Mouse (Mus musculus) inflammation-experienced regulatory T-cells, adult 6 months (primary cell): Measurements from ENCODE around the gene Ndufs2. TPM values are rescaled to one million over a fixed set of nuclear protein-coding genes. Genes with fewer than 3 reads are reported as not detected.

Experiments
- ATAC-seq: one replicate; pipeline ENCODE4 v1.8.0; 2017
- polyA plus RNA-seq, 3 experiments: library from polyadenylated mRNA; unstranded; fragments of 100-300 nt; shearing (Covaris generic); gene quantifications; one replicate each; pipeline ENCODE4 v1.2.1; 2017

Ndufs2 gene
- polyA plus RNA-seq, 3 experiments from 2014 or later = 106 to 120 (median 119) TPM

GRCm38 (mm10) chr1:171193911-171194830 is 57.0 kb downstream of the Ndufs2 start:
- ATAC-seq = no peak

- no peak for ATAC-seq
These were observed 57.9 kb downstream of the Ndufs2 start for GRCm38 (mm10) chr1:171193093-171193840.

- no peak for ATAC-seq
These were observed 58.9 kb downstream of the Ndufs2 start for GRCm38 (mm10) chr1:171192283-171192682.

- ATAC-seq = no peak
These were observed 60.4 kb downstream of the Ndufs2 start for GRCm38 (mm10) chr1:171190832-171191231.

DNA sequence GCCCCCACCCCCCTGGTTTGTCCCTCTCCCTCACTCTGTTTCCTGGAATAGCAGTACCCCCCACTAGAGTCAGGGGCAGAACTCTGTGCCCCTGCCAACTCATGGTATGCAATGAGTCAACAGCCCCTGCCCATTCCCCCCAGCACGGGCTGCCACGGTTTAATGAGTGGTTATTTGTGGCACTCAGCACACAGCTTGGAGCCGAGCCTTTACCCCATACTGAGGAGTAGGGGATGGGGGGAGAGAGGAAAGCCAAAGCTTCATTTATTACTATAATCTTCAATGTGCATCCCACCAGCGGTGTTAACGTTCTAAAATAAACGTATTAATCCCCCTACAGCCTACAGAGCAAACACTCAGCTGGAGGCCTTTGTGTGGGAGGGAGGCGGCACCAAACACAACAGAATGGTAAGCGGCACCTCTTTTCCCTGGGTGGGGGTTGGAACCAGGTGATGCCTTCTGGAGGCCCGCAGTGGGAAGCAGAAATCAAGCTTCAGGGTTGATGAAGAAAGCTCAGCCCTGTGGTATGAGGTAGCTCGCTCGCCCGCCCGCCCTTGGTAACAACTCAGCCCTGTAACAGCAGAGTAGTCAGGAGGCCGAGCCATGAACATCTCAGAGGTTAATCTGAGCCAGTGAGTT is 61.6 kb downstream of the Ndufs2 start:
- no peak for ATAC-seq

- ATAC-seq = no peak
These were observed 62.1 kb downstream of the Ndufs2 start for GRCm38 (mm10) chr1:171189046-171189445.

DNA sequence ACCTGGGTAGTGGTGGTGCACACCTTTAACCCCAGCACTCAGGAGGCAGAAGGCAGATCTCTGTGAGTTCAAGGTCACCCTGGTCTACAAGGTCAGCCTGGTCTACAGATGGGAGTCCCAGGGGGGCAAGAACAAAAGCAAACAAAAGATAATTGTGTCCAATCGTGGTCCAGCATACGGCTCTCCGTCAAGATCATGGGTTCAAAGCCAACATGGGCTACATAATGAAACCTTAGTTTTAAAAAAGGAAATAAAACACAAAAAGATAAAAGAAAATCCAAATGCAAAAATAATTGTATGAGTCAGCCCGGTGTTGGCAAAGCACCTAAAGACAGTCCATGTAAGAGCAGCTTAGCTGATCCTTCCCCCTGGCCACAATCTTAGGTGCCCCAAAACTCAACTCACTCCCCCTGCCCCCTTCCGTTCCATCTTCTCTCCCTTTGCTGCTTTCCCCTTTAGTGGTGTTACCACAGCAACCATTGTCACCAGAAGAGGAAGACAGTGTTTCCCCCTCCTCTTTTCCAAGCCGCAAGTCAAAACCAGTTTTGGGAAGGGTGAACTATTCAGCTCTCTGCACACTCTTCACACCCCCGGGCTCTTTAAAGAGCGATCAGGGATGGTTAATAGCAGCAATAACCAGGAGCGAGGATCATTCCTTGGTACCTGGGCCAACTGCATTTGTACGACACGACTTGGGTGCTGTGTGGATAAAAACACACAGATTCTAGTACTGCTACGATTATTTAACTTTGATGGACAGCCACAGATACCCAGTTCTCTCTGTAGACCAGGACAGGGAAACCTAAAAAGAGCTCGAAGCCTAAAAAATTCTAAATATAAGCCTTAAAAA is 63.1 kb downstream of the Ndufs2 start:
- no peak for ATAC-seq

DNA sequence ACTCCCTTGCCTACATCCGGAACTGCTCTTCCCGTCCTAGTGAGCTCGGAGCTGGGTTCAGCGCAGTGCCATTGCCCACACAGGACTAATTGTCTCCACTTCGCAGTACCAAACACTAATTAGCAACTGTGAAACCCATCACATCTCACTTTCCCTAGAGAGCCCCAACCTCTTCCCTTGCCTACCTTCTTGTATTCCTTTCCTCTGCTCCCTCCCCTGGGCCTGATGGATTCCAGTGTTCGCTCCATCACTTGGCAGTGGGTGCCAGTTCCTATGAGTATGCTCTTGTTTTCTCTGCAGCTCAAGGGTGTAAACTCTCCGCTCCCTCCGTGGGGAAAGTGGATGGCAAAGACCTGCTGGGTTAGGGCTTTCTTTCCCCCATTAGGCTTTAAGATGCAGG is 65.5 kb downstream of the Ndufs2 start:
- no peak for ATAC-seq

Other genes with a start within 250 kb of the Ndufs2 start
- gene Fcgr4, start 232.5 kb downstream of the Ndufs2 start, polyA plus RNA-seq = not detected
- 1 to 10 TPM in 1 of 3 experiments, under 1 TPM in 1, not detected in 1; 0.98 to 1.5 TPM for gene Fcgr3, start 186.5 kb downstream of the Ndufs2 start, polyA plus RNA-seq
- 1 to 10 TPM; 3.2 to 7.6 (median 6.6) TPM for gene Cfap126, start 137.5 kb downstream of the Ndufs2 start, polyA plus RNA-seq
- 100 to 1,000 TPM; 115 to 153 (median 125) TPM for gene Sdhc, start 100.8 kb downstream of the Ndufs2 start, polyA plus RNA-seq
- gene Mpz, start 100.7 kb downstream of the Ndufs2 start, polyA plus RNA-seq = not detected
- gene Pcp4l1, start 55.1 kb downstream of the Ndufs2 start, polyA plus RNA-seq = not detected
- under 1 TPM; 0.39 to 0.75 (median 0.75) TPM for gene Nr1i3, start 37.4 kb downstream of the Ndufs2 start, polyA plus RNA-seq
- 10 to 100 TPM; 24.1 to 34.6 (median 28.7) TPM for gene Tomm40l, start 28.9 kb downstream of the Ndufs2 start, polyA plus RNA-seq
- not detected for gene Apoa2, start 26.3 kb downstream of the Ndufs2 start, polyA plus RNA-seq
- 10 to 100 TPM in 1 of 3 experiments, not detected in 2; 10.7 TPM for gene Fcer1g, start 17.0 kb downstream of the Ndufs2 start, polyA plus RNA-seq
- under 1 TPM in 1 of 3 experiments, not detected in 2; 0.09 TPM for gene Adamts4, start 967 bp downstream of the Ndufs2 start, polyA plus RNA-seq
- 10 to 100 TPM; 35.3 to 68.9 (median 60.8) TPM for gene B4galt3, start 18.9 kb upstream of the Ndufs2 start, polyA plus RNA-seq
- gene Ppox, start 29.8 kb upstream of the Ndufs2 start, polyA plus RNA-seq = 10 to 100 TPM; 38.2 to 90.1 (median 78.6) TPM
- gene Usp21, start 36.6 kb upstream of the Ndufs2 start, polyA plus RNA-seq = 10 to 100 TPM; 11.0 to 25.3 (median 15.4) TPM
- gene Ufc1, start 43.6 kb upstream of the Ndufs2 start, polyA plus RNA-seq = 100 to 1,000 TPM in 1 of 3 experiments, 10 to 100 TPM in 2; 74.6 to 118 (median 92.5) TPM
- 10 to 100 TPM; 35.5 to 41.7 (median 39.7) TPM for gene Dedd, start 77.8 kb upstream of the Ndufs2 start, polyA plus RNA-seq
- gene Nit1, start 94.3 kb upstream of the Ndufs2 start, polyA plus RNA-seq = 10 to 100 TPM; 24.6 to 32.9 (median 30.1) TPM
- 10 to 100 TPM; 48.9 to 70.1 (median 58.1) TPM for gene Pfdn2, start 94.3 kb upstream of the Ndufs2 start, polyA plus RNA-seq
- 1 to 10 TPM in 1 of 3 experiments, under 1 TPM in 1, not detected in 1; 0.54 to 1.4 TPM for gene Klhdc9, start 109.4 kb upstream of the Ndufs2 start, polyA plus RNA-seq
- gene Nectin4, start 118.7 kb upstream of the Ndufs2 start, polyA plus RNA-seq = under 1 TPM in 2 of 3 experiments, not detected in 1; 0.09 to 0.25 TPM
- 10 to 100 TPM; 73.5 to 84.6 (median 78.0) TPM for gene Arhgap30, start 137.6 kb upstream of the Ndufs2 start, polyA plus RNA-seq
- gene Usf1, start 159.9 kb upstream of the Ndufs2 start, polyA plus RNA-seq = 10 to 100 TPM; 46.9 to 62.6 (median 57.2) TPM
- 10 to 100 TPM in 2 of 3 experiments, 1 to 10 TPM in 1; 9.8 to 17.9 (median 12.6) TPM for gene Tstd1, start 167.5 kb upstream of the Ndufs2 start, polyA plus RNA-seq
- gene F11r, start 186.1 kb upstream of the Ndufs2 start, polyA plus RNA-seq = 1 to 10 TPM in 1 of 3 experiments, under 1 TPM in 2; 0.32 to 1.0 (median 0.55) TPM